ENCODE assay signal across 34 mouse cellular contexts in the genomic region with DNA sequence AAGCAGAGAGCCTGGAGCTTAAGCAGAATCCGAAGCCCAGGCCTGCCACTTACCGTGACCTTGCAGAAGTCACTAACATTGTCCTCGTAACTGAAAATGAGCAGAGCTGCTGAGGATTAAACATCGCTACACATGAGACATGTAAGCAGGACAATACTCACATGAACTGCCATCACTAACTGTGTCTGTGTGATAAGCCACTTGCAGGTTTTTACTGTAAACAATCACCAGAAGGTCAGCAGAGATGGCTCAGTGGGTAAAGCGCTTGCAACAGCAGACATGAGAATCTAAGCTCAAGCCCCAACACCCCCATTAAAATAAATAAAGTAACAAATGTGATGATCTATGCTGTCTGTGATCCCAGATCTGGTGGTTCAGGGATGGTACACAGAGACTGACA. TPM values are rescaled to one million over a fixed set of nuclear protein-coding genes. Genes with fewer than 3 reads are reported as not detected.
DNase-seq lines count a peak whose midpoint lies in the region; ATAC-seq and TF ChIP-seq lines count a peak whose summit lies in the region.
"Had no signal": no experiment of that assay in that cellular context is flagged by ENCODE, and none has a peak within 500 bp of the region (broad histone marks: within the 10 kb centered on the region; RNA-seq: fewer than 3 reads in every experiment).

No protein-coding gene starts in this region.

- ATAC-seq in heart, embryonic 13.5 days (ENCODE audit: extremely low read depth, insufficient number of reproducible peaks, low FRiP score, low TSS enrichment): no peak
- no peak for ATAC-seq in liver, postnatal 0 days
- ATAC-seq: forebrain, embryonic 13.5 days; forebrain, postnatal 0 days; hindbrain, postnatal 0 days; inflammation-experienced regulatory T-cells, adult 6 months; Patski had no signal

- no peak for TF ChIP-seq POLR2A in heart, adult 2 months (IDR thresholded peaks at IDR 0.05; ENCODE audit: insufficient read depth, low read depth, low read length)

- no peaks in the 10 kb centered on the region for H3K27me3 ChIP-seq in heart, embryonic 13.5 days (replicated peaks)
- no peaks in the 10 kb centered on the region for H3K27me3 ChIP-seq in heart, adult 2 months (ENCODE audit: control insufficient read depth, insufficient read depth, low read length)
- no peaks in the 10 kb centered on the region for H3K27me3 ChIP-seq in liver, postnatal 0 days (ENCODE audit: insufficient read depth, low read length)
- H3K27me3 ChIP-seq: CH12.LX; embryonic facial prominence, embryonic 13.5 days; forebrain, embryonic 13.5 days had no signal

- 0 out of 2 replicates have a peak overlapping the region, but pooled peaks have one; percentile 6 for H3K27ac ChIP-seq in heart, embryonic 13.5 days (replicated peaks)
- no peak overlapping the region for H3K27ac ChIP-seq in heart, adult 2 months
- 0 out of 2 replicates have a peak overlapping the region, but pooled peaks have one; percentile 16 for H3K27ac ChIP-seq in liver, postnatal 0 days (ENCODE audit: low read depth)
- H3K27ac ChIP-seq: embryonic facial prominence, embryonic 10.5 days; embryonic facial prominence, embryonic 13.5 days; forebrain, embryonic 13.5 days; gastrocnemius, adult 2 months; hindbrain, embryonic 14.5 days; hindbrain, postnatal 0 days had no signal

- 55% methylated on average over 5 of the region's 5 CpGs for WGBS in heart, embryonic 13.5 days
- 79% methylated on average over 5 of the region's 5 CpGs for WGBS in heart, adult 2 months
- 77% methylated on average over 5 of the region's 5 CpGs for WGBS in liver, postnatal 0 days (ENCODE audit: insufficient replicate concordance)

- 0 out of 2 replicates have a peak overlapping the region, but pooled peaks have one; percentile 0 for H3K9ac ChIP-seq in heart, embryonic 13.5 days
- H3K9ac ChIP-seq in heart, adult 2 months (ENCODE audit: low read depth, low read length): no peak overlapping the region
- H3K9ac ChIP-seq in liver, postnatal 0 days (replicated peaks): no peak overlapping the region
- H3K9ac ChIP-seq: embryonic facial prominence, embryonic 13.5 days; forebrain, embryonic 13.5 days; forebrain, postnatal 0 days; hindbrain, embryonic 14.5 days had no signal

- H3K79me2 ChIP-seq in heart, adult 2 months (replicated peaks; ENCODE audit: control insufficient read depth, insufficient read depth, low read length): no peaks in the 10 kb centered on the region

- no peak overlapping the region for H3K4me2 ChIP-seq in heart, embryonic 13.5 days
- H3K4me2 ChIP-seq in liver, postnatal 0 days (ENCODE audit: low read depth, low read length): no peak overlapping the region
- H3K4me2 ChIP-seq: embryonic facial prominence, embryonic 13.5 days; forebrain, embryonic 13.5 days; hindbrain, embryonic 14.5 days had no signal

- DNase-seq in heart, adult 11 months: peak; percentile 33
- DNase-seq in heart, postnatal 10 days: no peak
- DNase-seq in heart, adult 2 months: no peak
- no peak for DNase-seq in liver, postnatal 0 days
- no peak for DNase-seq in liver
- no peak for DNase-seq in adrenal gland, postnatal 25 days
- DNase-seq: B cell, adult 2 months; cerebellum, adult 11 months; cerebellum, adult 2 months; cerebellum, adult 9-11 months; cerebellum, postnatal 25 days; embryo, embryonic 11 days; forebrain, postnatal 0 days; gastrocnemius, adult 2 months; gastrocnemius, postnatal 14 days; heart, postnatal 36 days; kidney, adult 18-20 months had no signal

- H3K9me3 ChIP-seq in heart, embryonic 13.5 days: no peaks in the 10 kb centered on the region
- no peaks in the 10 kb centered on the region for H3K9me3 ChIP-seq in liver, postnatal 0 days (ENCODE audit: low read length)
- H3K9me3 ChIP-seq: embryonic facial prominence, embryonic 10.5 days; embryonic facial prominence, embryonic 13.5 days; forebrain, embryonic 13.5 days; G1E had no signal

- no peak overlapping the region for H3K4me3 ChIP-seq in heart, embryonic 13.5 days
- H3K4me3 ChIP-seq in heart, adult 2 months: no peak overlapping the region
- no peak overlapping the region for H3K4me3 ChIP-seq in liver, postnatal 0 days (ENCODE audit: low read depth, low read length)
- H3K4me3 ChIP-seq: embryonic facial prominence, embryonic 10.5 days; embryonic facial prominence, embryonic 13.5 days; erythroblast, embryonic 14.5 days; forebrain, embryonic 13.5 days; gastrocnemius, adult 2 months had no signal

- peaks cover 13% of the 10 kb centered on the region for H3K4me1 ChIP-seq in heart, embryonic 13.5 days
- no peaks in the 10 kb centered on the region for H3K4me1 ChIP-seq in heart, adult 2 months (ENCODE audit: control insufficient read depth, insufficient read depth, low read length)
- peaks cover 3% of the 10 kb centered on the region; the same call in 1 of the 2 replicates for H3K4me1 ChIP-seq in liver, postnatal 0 days (ENCODE audit: insufficient read depth)
- H3K4me1 ChIP-seq: embryonic facial prominence, embryonic 10.5 days; forebrain, embryonic 13.5 days had no signal

- TF ChIP-seq EP300 in heart, adult 2 months (IDR thresholded peaks at IDR 0.05; ENCODE audit: insufficient read depth, low read depth, low read length): no peak
- TF ChIP-seq EP300 in liver, postnatal 0 days (IDR thresholded peaks at IDR 0.05; ENCODE audit: low read depth): no peak

- intact Hi-C loops in heart, postnatal 10 days (cut with DNase I): no loop called here
- intact Hi-C loops in heart, adult 2 months (cut with DNase I): no loop called here

- no peaks in the 10 kb centered on the region for H3K36me3 ChIP-seq in heart, embryonic 13.5 days
- H3K36me3 ChIP-seq in heart, adult 2 months (ENCODE audit: control insufficient read depth, insufficient read depth, low read length): no peaks in the 10 kb centered on the region
- no peaks in the 10 kb centered on the region for H3K36me3 ChIP-seq in liver, postnatal 0 days (replicated peaks; ENCODE audit: insufficient read depth, low read length)
- H3K36me3 ChIP-seq: embryonic facial prominence, embryonic 10.5 days; embryonic facial prominence, embryonic 13.5 days; G1E had no signal

- TF ChIP-seq CTCF in heart, adult 2 months (IDR thresholded peaks at IDR 0.05): no peak
- no peak for TF ChIP-seq CTCF in liver, postnatal 0 days (IDR thresholded peaks at IDR 0.05; ENCODE audit: low read depth)

RNA-seq across cellular contexts. Expression of a gene that starts 28.2 kb away (rescaled TPM):
- total RNA-seq in heart, postnatal 10 days (2021): not detected
- polyA plus RNA-seq in heart, embryonic 13.5 days (2015; fragmentation: Nextera tagmentation; extraction: Ambion mirVana): 0.16 and 0.34 TPM in 2 replicates
- total RNA-seq in heart, adult 2 months (2021): not detected
- not detected in 2 replicates for polyA plus RNA-seq in heart, adult 2 months (2012; rRNA removed)
- polyA plus RNA-seq in liver, postnatal 0 days (2015; fragmentation: Nextera tagmentation; extraction: Ambion mirVana): not detected in 2 replicates
- not detected in 2 replicates for total RNA-seq in adrenal gland, postnatal 25 days (2021)
- total RNA-seq: adrenal gland, adult 18-20 months; gastrocnemius, adult 2 months; heart, adult 8-10 months; heart, postnatal 36 days had no signal
- polyA plus RNA-seq: erythroblast, embryonic 14.5 days; gonadal fat pad, adult 2 months; hindbrain, embryonic 11.5 days; inflammation-experienced regulatory T-cells, adult 6 months; Patski had no signal

RNA-seq across cellular contexts. Expression of a gene that starts 39.7 kb away (rescaled TPM):
- total RNA-seq in heart, postnatal 10 days (2021): under 1 TPM; 0.05 TPM
- not detected in 2 replicates for polyA plus RNA-seq in heart, embryonic 13.5 days (2015; fragmentation: Nextera tagmentation; extraction: Ambion mirVana)
- total RNA-seq in heart, adult 2 months (2021): not detected
- not detected in 2 replicates for polyA plus RNA-seq in heart, adult 2 months (2012; rRNA removed)
- polyA plus RNA-seq in liver, postnatal 0 days (2015; fragmentation: Nextera tagmentation; extraction: Ambion mirVana): 0.01 TPM in 2 replicates
- total RNA-seq in adrenal gland, postnatal 25 days (2021): 0.27 and 0.52 TPM in 2 replicates
- total RNA-seq: CH12.LX; heart, adult 8-10 months; heart, postnatal 36 days; hindbrain, postnatal 0 days had no signal
- polyA plus RNA-seq: cortical plate, adult 2 months; erythroblast, embryonic 14.5 days; forebrain, embryonic 13.5 days; forebrain, postnatal 0 days; gonadal fat pad, adult 2 months; heart, embryonic 14.5 days; inflammation-experienced regulatory T-cells, adult 6 months had no signal
